Mouse (Mus musculus) cerebellum, postnatal 14 days (tissue): ENCODE results near the gene Gnb3.

Experiments used
- DNase-seq, 2 experiments: peaks; one replicate each; pipeline ENCODE4 v3.0.0; 2021; ENCODE audit warnings: mixed read lengths in 2 of 2

The Gnb3 gene

DNA sequence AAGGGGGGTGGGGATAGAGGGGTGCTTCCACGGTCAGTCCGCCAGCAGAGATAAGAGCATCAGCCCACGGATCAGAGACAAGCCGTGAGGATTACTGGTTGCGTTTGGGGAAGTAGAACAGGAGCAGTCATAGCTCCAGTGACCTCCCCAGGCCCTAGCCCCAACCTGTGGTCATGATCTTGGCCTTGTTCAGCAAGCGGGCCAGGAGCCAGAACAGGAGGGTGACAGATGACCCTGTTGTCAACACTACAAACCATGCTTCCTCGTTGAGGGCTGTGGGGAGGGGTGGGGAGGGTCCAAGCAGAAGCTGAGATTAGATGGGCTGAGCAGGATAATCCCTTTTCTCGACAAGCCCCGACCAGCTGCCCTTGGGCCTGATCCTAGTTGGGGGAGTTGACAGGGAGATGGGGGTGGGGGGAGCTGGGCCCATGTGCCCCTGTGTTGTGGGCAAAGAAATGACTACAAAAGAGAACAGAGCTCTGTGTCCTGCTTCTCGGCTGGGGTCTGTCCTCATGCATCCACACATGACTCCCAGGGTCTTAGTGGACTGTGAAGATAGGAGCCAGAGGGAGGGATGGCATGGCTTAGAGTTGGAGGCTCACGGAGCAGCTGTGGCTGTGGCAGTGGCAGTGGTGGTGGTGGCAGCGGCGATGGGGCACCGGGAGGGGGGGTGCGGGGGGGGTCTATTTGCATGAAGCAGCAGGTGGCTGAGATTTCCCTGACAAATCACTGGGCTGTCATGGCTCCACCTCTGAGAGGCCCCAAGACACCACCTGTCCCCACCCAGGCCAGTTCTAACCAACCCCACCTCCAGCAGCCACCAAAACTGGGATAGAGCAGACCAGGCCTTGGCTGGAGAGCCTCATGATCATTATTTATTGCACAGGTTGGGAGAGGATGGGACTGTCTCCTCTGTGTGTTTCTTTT is at the start of gene Gnb3:
TSS of gene Gnb3 (minus strand) at position 35 of the 927 bp plus-strand sequence.
- DNase-seq = peak; percentile 36 to 69

DNA sequence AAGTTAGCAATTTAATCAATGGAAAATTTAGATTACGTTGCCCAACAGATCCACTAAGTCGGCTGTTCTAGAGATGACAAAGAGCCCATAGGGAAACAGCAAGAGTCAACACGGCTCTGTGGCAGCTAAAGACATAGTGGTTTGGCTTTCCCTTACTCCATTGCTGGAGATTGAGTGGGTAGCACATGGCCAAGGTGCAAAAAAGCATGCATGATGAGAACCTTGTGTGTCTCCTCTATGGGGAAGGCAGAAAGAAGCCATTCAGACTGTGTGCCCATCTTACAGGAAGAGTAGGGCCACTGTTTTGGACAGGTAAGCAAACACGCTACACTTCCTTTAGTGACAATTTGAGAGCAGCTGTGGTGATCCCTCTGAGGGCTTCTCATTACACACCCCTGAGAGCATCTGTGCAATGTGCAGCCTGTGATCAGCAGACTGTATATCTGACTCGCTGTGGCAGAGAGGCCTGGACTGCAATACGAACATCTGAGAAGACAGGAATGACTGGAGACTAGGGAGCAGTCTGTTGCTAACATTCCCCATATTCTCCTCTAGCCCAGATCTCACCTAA is 48.6 kb upstream of the Gnb3 start:
- DNase-seq = no peak

DNA sequence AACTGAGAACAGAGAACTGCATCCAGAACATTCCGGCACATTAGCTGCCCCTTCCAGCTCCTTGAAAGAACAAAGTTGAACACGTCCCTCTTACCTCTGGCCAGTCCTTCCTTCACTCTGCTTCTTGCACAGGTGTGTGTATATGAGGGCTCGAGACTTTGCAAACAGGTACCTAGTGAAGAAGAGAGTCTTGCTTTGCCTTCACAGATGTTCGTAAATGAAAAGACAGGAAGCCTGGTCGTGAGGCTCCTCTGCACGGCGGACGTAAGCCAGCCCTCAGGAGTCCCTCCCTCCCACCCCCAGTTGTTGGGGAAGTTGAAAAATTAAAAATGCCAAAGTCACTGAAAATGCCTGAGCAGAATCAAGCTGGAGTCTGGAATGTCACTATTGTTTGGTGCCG is 47.9 kb upstream of the Gnb3 start, which contains the start of gene Cd4:
TSS of gene Cd4 (minus strand) at position 236 of the 400 bp plus-strand sequence.
- no peak for DNase-seq

DNA sequence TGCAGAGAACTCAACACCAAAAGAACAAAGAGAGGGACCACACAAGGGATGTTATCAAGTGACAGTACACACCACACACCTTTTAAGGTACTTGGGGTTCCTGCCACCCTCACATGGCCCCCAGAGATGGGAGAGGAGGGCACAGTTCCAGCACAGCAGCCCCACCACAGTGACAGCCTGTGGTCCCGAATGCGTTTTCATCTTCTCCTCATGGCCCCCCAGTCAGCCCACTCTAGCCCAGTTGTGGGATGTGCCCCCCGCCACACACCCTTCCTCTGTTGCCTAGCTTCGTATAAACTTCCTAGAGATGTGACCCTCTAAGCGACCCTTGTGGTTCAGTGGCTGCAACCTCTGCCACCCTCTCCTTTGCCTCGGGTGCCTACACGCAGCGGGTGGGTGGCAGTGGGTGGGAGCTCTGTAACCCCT is 45.9 kb upstream of the Gnb3 start:
- no peak for DNase-seq

DNA sequence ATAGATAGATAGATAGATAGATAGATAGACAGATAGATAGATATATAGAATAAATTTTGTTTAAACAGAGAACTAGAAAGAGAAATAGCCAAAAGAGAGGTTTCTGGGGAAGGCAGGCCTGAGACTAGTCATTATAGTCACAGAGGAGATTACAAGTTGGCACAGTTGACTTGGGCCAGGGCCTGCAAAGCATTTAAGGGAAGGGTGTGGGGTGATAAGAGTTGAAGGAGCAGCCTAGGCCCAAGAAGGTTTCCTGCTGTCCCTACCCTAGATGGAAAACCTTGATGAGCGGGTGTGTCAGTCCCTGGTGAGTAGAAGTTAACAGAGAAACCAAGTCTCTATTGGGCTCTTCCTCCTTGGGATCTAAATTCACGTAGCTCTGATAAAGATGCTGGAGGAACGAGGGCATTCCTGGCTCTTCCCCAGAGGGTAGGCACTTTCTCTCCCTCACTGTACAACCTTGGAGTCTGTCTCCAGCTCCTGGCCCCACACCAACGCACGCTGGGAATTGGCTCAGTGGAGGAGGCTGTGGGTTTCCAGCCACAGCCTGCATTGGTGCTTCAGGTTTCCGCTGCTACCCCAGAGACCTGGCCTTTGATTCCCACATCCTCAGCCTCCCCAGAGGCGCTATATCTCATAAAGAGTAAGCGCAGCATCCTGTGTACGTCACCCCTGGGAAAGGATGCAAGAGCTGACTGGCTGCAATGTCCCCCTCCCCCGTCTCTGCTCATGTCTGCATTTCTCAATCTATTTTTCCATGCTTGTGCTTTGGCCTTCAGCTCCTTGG is 44.8 kb upstream of the Gnb3 start:
- DNase-seq = peak; percentile 91 to 92

DNA sequence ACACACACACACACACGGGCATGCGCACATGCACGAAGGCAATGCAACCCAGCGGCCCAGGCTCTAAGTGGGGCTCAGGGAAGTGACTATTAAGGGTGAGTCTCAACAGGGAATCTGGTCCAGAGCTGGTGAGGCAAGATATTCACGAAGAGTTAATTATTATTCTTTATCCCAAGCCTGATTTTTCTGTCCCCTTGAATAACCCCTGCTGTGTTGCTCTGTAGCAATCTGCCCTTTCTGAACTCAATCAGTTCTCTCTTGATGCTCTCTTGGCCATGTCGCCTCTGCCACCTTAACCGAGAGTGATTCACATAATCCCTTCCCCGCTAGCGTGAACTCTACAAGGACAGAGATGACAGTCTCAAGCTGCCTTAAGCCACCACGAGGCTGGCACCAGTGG is 43.3 kb upstream of the Gnb3 start:
- DNase-seq = no peak

DNA sequence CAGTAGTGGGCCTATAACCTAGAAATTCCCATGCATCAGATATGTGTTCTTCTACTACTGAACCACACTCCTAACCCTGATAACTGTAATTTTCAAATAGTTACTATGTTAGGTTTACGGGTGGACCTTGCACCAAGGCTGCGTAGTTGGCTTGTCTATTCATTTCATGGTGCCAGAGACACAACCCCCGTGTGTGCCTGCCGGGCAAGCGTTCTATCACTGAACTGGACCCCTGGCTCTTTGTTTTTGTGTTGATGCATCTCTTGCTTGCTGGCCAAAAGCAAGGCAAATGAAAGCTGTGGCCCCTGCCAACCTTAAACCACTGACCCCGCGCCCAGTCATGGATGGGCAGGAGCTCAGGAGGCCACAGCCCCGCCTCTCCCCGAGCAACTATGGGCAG is 41.7 kb upstream of the Gnb3 start:
- no peak for DNase-seq

DNA sequence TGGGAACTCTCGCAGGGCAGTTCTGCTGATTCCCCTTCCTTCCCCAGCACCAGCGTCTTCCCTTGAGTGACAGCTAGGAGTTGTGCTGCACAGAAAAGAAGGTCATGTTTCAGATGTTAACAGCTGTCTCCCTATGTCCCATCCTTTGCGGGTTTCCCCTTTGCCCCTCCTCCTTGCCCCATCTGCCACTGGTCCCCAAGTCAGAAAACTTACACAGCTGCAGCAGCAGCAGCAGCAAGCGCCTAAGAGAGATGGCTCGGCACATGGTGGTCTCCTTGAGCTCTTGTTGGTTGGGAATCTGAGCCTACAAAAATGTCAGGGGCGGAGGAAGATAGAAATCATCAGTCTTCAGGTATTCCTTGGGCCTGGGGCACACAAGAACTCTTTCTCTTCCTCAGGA is 39.3 kb upstream of the Gnb3 start:
- no peak for DNase-seq

DNA sequence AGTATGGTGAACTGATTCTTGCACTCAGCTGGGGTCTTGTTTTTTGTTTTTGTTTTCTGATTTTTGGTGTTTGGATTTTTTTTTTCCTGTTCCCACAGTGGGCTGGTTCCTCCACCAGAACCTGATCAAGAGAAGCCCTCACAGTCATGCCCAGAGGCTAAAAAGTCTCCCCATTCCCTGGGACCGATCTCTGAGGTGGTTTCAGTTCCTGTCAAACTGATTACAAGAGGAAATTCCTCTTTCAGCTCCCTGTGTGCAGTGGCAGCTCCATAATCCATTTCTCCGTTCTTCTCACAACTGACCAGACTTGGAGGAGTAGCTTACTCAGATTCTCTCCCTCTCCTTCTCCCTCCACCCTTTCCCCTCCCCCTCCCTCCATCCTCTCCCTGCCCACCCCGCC is 34.3 kb upstream of the Gnb3 start:
- no peak for DNase-seq

DNA sequence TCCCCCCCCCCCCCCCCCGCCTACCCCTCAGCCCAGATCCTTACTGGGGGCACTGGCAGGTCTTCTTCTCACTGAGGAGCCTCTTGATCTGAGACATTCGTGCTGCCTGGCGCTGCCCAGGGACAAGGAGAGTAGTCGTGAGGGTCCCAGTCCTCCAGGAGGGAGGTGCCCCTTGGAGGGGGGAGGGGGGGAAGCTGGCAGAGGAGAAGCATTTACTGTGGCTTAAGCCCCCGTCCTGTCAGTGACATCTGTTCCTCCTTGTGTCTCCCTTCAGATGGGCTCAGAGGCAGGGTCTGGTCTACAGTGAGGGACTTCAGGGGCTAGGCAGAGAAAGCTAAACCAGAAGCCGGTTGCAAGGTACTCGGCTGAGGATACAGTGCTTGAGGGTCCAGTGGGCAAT is 26.5 kb upstream of the Gnb3 start:
- DNase-seq = peak in 1 of 2 experiments; percentile 39

DNA sequence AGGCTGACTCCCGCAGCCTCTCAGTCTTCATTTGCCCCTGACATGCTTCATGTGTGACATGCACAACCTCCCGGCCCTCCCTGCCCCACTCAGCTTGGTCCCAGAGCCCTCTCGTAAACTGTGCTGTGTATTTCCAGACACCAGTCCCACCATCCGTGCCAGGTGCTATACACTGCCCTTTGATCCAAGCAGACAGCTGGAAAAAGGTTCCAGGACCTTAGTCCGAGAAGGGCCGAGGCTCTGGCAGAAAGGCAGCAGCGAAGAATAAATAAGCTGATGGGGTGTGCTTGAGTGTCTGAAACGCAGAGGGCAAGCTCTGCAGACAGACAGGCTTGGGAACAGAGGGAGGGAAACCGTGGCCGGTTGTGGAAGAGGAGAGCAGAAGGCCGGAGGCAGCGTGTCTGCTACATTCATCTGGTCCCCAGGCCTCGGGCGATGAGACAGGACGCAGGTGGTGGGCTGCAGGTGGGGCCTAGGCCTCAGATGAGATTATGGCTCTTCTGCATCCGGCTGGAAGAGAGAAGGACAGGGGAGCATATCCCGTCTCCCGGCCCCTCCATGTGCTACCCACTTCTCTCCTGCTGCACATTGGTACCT is 25.8 kb upstream of the Gnb3 start:
- DNase-seq = peak; percentile 44 to 59

DNA sequence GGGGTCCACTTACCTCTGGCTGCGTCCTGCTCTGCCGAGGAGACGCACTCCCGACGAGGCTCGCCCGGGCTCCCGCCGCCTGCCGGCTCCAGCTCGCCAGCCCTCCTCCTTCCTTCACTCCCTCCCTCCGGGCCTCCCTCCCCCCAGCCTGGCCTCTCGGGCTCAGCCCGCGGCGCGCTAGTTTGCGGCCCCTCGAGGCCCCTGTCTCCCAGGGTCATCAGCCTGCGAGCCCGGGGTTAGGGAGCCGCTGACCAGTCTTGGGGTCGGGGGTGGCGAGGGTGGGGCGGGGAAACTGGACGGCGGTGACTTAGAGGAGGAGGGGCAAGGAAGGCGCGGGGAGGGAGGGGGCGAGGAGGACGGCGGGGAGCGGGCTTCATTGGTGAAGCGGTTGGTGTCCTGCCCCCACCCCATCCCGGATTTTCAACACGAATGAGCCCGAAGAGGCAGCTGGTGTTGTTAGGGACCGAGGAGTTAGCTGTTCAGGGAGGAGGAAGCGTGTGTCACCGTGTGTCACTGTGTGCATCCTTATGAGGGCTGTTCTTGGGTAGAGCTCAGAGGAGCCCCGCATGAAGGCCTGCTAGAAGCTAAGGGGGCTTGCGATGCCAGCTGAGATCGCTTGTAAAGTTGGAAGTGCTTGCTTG is 23.7 kb upstream of the Gnb3 start, which contains the start of gene Gpr162:
TSS of gene Gpr162 (minus strand) at position 326 of the 641 bp plus-strand sequence.
- DNase-seq = peak; percentile 82 to 86

DNA sequence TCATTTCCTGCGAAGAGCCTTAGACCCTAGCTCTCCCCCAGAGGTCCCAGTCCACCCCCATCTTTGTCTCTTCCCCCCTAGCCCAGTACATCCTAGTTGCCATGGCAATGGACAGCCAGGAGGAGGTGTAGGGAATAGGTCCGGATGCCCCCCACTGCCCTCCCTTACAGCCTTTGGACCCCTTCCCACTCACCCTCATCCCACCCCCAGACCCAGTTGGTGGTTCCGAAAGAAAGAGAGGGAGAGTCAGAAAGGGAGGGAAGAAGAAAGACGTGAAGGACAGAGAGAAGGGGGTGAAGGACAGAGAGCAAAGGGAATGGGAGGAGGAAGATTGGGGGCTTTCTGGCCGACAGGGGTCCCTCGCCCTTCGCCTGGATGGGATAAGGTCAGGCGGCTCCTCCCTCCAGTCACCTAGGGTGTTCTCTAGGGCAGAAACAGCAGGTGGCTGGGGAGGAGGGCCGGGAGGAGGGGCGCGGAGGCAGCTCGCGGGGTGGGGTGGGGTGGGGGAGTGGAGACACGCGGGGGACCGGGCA is 23.1 kb upstream of the Gnb3 start:
- peak; percentile 66 for DNase-seq

DNA sequence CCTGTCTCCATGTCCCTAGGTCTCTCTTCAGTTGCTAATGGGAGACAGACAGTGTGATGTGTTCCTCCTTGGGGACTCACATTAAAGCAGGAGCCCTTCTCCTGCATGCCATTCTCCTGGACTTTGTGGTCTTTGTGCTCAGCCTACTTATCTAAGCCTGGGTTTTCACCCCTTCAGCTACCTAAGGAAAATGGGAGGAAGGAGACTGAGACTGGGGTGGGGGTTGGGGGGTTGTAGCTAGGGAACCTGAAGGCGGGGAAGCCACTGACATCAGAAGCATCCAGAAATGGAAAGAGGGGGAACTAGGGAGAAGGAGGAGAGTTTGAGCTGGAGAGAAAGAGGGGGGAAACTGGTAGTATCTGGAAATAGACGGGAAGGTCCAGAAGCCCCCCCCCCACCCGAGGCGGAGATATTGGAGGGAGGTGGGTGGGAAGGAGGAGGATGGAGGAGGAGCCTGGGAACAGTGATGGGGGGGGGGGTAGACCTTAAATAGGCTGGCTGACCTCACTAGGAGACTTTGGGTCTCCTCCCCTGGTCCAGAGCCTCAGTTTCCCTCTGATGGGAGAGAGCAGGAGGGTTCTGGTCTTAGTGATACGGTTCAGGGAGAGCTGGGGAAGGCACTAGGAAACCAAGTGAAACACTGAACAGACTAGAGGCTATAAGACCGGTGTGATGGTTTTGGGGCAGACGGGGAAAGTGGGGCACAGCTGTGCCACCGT is 22.5 kb upstream of the Gnb3 start:
- DNase-seq = peak; percentile 38 to 45

DNA sequence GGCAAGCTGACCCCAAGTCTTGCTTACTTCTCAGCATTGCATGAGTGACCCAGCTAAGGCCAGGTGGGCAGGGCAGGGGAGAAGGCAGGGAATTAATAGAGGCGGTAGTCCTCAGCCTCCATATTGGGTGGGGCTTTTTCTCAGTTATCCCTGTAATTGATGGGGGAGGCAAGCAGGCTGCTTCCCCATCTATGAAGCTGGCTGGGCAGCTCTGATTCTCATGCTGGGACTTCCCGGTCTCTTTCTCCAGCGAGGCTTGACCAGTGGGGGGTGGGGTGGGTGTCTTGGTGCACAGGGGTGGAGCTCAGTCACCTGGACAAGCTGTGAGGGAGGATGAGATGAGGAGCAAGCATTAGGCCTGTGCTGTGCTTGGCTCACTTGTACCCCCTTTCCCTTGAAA is 21.7 kb upstream of the Gnb3 start:
- DNase-seq = peak in 1 of 2 experiments; percentile 52

DNA sequence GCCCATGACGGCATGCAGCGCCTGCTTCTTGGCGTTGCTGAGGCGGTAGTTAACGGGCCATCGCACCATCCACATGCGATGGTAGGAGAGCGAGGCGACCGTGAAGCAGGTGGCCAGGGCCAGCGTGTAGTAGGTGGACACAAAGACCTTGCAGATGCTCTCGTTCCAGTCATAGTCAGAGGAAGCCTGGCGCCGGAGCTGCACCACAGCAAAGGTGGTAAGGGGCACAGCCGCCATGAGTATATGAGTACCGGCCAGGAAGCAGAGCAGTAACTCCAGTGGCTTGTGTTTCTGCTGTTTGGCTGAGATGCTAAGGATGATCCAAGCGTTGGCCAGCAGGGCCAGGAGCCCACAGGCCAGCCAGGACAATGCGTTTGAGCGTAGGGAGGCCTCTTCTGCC is 21.2 kb upstream of the Gnb3 start:
- peak; percentile 52 to 61 for DNase-seq

DNA sequence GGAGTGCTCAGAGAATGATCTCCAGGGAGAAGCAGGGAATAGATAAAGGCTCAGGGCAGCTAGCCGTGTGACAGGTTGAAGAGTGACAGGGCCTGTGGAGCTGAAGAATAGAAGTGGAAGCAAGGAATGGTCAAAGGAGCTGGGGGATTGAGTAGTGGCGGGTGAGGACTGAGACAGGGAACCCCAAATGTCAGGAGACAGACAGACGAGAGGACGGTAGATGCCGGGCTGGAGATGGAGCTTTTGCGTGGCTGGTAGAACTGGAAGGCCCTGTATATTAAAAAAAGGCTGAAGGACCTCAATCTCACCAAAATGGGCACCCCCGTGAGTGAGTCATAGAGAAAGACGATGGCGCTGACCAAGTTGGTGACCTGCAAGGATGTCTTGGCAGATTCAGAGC is 20.4 kb upstream of the Gnb3 start:
- DNase-seq = no peak

DNA sequence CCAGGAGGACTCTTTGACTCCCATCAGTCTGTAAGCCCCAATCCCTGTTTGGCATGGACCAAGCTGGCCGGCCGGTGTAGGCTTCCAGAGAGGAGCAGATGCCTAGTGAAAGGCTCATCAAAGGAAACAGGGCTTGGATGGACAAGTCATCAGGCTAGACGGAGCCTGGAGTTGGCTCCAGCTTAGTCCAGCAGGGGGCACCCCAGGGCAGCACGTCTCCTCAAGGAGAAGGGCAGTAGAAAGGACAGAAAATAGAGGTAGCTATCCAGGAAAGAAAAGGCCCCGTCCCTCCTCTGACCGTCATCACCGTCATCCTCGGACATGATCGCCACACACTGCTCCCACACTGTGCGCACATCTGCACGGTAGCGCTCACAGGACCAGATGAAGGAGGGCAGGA is 19.6 kb upstream of the Gnb3 start:
- DNase-seq = peak; percentile 95 to 98

DNA sequence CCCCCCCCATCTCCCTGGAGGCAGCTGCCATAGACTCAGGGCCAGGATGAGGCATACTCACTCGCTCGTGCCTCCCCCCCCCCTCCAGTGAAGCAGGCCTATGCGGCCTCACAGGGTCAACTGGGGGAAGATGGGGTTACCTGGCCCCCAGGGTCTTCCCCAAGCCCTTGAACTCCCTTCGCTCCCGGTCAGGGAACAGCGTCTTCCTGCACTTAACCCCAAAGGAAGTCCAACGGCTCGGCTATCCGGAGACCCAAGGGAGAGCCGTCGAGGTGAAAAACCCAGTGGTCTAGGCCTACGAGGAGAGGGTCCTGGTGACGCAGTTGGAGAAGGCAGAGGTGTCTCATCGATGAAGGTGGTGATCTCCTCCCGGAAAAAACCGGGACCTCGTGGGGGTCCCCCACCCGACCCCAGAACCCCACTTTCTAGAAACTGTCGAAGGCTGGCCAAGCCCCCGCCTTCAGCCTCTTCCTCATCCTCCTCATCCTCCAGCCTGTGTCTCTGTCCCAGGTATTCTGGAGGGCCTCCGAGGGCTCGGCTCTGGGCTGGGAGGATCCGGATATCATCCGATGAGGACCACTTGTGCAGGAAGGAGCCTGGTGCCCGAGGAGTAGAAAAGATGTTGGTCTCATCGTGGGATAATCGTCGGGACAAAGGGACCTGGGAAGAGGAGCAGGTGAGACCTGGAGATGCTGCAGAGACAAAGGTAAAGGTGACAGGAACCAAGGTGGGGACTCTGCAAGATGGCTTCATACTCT is 18.7 kb upstream of the Gnb3 start:
- DNase-seq = peak in 1 of 2 experiments; percentile 33

DNA sequence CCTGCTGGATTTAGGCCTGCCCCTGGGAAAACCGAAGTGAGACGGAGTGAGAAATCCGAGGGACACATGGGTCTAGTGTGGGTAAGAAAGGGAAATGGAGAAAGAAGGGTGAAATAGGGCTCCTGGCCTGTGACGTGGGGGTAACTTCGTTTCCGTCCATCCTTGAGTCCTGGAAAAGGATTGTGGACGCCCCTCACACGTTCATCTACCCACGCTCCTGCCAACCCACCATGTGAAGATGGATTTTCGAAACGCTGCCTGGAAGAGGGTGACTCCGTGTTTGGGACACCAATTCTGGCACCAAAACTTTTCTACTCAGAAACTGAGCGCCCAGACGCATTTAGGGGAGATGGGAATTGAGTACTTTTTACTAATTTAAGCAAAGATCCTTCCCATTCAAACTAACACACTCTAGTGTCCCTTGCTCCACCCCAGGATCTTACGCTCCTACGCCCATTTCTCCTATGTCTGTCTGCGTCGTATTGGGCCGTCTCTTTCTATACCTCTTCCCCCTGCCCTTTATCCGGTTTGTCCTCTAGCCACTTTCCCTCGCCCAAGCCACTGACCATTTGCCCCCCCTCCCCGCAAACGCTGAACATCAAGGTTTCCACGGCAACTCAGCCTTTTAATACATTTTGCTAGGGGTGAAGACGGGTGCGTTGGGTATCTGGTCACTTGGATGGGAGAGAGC is 17.9 kb upstream of the Gnb3 start:
- DNase-seq = peak in 1 of 2 experiments; percentile 36
